Mouse (Mus musculus): ENCODE results near the gene Ctdsp1. TPM values are rescaled to one million over a fixed set of nuclear protein-coding genes. Genes with fewer than 3 reads are reported as not detected.
A peak's percentile ranks its signal among the peaks of the same experiment; 100 is the strongest.

Gene Ctdsp1
- polyA plus RNA-seq, 1 experiment from 2014 or later = 85.4 TPM

DNA sequence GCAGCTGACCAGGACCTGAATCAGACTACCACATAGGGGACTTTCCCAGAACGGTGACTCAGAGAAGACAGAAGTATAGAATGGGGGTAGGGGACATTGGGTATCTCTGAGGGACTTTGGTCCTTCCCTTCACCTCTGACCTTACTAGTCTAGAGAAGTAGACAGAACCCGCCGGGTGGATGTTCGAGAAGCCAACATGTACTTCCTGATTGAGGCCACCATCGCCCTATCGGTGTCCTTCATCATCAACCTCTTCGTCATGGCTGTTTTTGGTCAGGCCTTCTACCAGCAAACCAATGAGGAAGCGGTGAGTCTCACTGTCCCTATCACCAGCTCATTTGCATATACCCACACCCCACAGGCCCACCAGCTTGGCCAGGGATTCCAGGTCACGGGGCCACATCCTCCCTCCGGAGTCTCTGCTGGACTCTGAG lies 9.7 kb upstream of the Ctdsp1 start:
- no peak overlapping the region for H3K4me3 ChIP-seq
- ATAC-seq (ENCODE audit: insufficient number of reproducible peaks, low FRiP score, low TSS enrichment, low read depth) = no peak
- peaks cover 3% of the 10 kb centered on the region for H3K4me1 ChIP-seq
- H3K27me3 ChIP-seq = no peaks in the 10 kb centered on the region
- no peak overlapping the region for H3K27ac ChIP-seq
- no peak overlapping the region for H3K9ac ChIP-seq
- H3K36me3 ChIP-seq = no peaks in the 10 kb centered on the region
- no peaks in the 10 kb centered on the region for H3K9me3 ChIP-seq
- 86% methylated on average over 10 of the region's 10 CpGs for WGBS
- H3K4me2 ChIP-seq = no peak overlapping the region

DNA sequence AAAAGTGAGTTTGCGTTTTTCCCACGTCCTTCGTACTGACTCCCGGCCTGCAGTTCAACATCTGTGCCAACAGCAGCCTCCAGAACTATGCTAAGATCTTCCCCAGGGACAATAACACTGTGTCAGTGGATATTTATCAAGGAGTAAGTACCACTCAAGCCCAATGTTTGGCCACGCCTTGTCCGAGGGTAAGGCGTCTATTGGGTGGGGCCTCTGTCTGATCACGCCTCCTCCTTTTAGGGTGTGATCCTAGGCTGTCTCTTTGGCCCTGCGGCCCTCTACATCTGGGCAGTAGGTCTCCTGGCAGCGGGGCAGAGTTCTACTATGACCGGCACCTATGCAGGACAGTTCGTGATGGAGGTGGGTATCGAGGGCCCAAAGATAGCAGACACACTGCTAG lies 7.9 kb upstream of the Ctdsp1 start:
- Histone ChIP-seq H3K9ac (no peak overlapping the region), H3K4me3 (no peak overlapping the region), H3K4me1 (peaks cover 12% of the 10 kb centered on the region), H3K27me3 (no peaks in the 10 kb centered on the region), H3K4me2 (no peak overlapping the region), H3K36me3 (no peaks in the 10 kb centered on the region), H3K27ac (no peak overlapping the region), H3K9me3 (no peaks in the 10 kb centered on the region)
- 82% methylated on average over 13 of the region's 13 CpGs for WGBS
- ATAC-seq (ENCODE audit: insufficient number of reproducible peaks, low FRiP score, low TSS enrichment, low read depth) = no peak

DNA sequence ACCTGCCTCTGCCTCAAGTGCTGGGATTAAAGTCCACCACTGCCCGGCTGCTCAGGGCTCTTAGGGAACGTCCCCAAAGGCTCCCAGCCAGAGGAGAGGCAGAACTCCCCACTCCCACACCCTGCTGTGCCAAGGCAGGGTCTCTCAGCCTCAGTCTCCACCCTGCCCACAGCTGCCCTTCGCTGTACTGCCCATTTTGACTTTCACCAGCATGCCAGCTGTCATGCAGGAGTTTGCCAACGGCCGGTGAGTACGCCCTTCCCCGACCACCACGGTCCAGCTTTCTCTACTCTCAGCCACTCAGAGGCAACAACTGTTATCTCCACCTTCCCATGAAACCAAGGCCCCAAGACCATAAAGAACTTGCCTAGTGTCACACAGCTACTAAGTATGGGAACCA lies 6.8 kb upstream of the Ctdsp1 start:
- Histone ChIP-seq H3K27me3 (no peaks in the 10 kb centered on the region), H3K4me1 (peaks cover 21% of the 10 kb centered on the region), H3K9ac (no peak overlapping the region), H3K9me3 (no peaks in the 10 kb centered on the region), H3K4me2 (no peak overlapping the region), H3K36me3 (no peaks in the 10 kb centered on the region), H3K4me3 (no peak overlapping the region), H3K27ac (no peak overlapping the region)
- ATAC-seq (ENCODE audit: insufficient number of reproducible peaks, low FRiP score, low TSS enrichment, low read depth) = no peak
- WGBS = 85% methylated on average over 8 of the region's 8 CpGs

DNA sequence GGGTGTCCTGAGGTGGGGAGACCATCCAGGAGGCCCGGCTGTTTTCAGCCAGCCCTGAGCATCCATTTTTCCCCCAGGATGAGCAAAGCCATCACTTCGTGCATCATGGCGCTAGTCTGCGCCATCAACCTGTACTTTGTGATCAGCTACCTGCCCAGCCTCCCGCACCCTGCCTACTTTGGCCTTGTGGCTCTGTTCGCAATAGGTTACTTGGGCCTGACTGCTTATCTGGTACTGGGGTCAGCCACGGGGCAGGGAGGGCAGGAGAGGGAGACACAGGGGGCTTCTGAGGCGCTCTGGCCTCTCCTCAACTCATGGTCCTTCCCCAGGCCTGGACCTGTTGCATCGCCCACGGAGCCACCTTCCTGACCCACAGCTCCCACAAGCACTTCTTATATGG lies 6.2 kb upstream of the Ctdsp1 start:
- no peak overlapping the region for H3K27ac ChIP-seq
- H3K4me2 ChIP-seq = no peak overlapping the region
- no peak overlapping the region for H3K9ac ChIP-seq
- no peaks in the 10 kb centered on the region for H3K36me3 ChIP-seq
- H3K9me3 ChIP-seq = no peaks in the 10 kb centered on the region
- ATAC-seq (ENCODE audit: insufficient number of reproducible peaks, low FRiP score, low TSS enrichment, low read depth) = no peak
- H3K4me1 ChIP-seq = peaks cover 26% of the 10 kb centered on the region
- 94% methylated on average over 10 of the region's 10 CpGs for WGBS
- no peaks in the 10 kb centered on the region for H3K27me3 ChIP-seq
- no peak overlapping the region for H3K4me3 ChIP-seq

DNA sequence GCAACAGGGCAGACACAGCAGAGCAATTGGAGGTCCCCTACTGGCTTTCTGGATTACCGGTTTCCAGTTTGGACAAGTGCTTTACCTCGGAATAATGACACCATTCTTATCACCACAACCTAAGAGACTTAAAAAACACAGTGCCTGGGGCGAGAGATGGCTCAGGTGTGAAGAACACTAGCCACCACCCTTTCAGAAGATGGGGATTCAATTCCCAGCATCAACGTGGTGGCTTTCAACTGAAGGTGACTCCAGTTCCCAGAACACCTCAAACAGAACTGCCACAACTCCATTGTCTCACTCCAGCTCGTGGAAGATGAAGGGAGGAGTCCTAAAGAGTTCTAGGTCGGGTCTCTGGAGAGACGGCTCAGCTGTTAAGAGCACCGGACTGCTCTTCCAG lies 5.8 kb upstream of the Ctdsp1 start:
- Histone ChIP-seq H3K4me3 (no peak overlapping the region), H3K36me3 (no peaks in the 10 kb centered on the region), H3K4me1 (peaks cover 31% of the 10 kb centered on the region), H3K4me2 (no peak overlapping the region), H3K9me3 (no peaks in the 10 kb centered on the region), H3K9ac (no peak overlapping the region), H3K27ac (no peak overlapping the region), H3K27me3 (no peaks in the 10 kb centered on the region)
- ATAC-seq (ENCODE audit: insufficient number of reproducible peaks, low FRiP score, low TSS enrichment, low read depth) = no peak
- WGBS = 87% methylated on average over 8 of the region's 8 CpGs

DNA sequence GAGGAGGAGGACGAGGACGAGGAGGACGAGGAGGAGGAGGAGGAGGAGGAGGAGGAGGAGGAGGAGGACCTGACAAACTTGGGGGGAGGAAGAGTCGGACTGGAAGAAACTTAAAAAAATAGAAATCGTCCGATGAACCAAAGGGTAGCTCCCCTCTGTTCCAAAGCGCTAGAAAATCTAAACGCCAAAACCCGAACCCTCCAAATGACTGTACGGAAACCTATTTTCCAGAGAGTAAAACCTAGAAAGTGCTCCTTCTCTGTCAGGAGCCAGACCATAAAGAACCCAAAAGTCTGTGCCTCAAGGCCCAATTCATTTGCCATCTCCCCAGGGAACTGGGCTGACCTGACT lies 5.0 kb upstream of the Ctdsp1 start:
- no peaks in the 10 kb centered on the region for H3K36me3 ChIP-seq
- no peaks in the 10 kb centered on the region for H3K27me3 ChIP-seq
- WGBS = 50% methylated on average over 7 of the region's 10 CpGs
- ATAC-seq (ENCODE audit: insufficient number of reproducible peaks, low FRiP score, low TSS enrichment, low read depth) = no peak
- no peaks in the 10 kb centered on the region for H3K9me3 ChIP-seq
- peak overlapping the region; percentile 99 for H3K27ac ChIP-seq
- peak overlapping the region; percentile 41; the same call in 1 of the 2 replicates for H3K9ac ChIP-seq
- peaks cover 37% of the 10 kb centered on the region for H3K4me1 ChIP-seq
- peak overlapping the region; percentile 67 for H3K4me2 ChIP-seq
- peak overlapping the region; percentile 55 for H3K4me3 ChIP-seq

DNA sequence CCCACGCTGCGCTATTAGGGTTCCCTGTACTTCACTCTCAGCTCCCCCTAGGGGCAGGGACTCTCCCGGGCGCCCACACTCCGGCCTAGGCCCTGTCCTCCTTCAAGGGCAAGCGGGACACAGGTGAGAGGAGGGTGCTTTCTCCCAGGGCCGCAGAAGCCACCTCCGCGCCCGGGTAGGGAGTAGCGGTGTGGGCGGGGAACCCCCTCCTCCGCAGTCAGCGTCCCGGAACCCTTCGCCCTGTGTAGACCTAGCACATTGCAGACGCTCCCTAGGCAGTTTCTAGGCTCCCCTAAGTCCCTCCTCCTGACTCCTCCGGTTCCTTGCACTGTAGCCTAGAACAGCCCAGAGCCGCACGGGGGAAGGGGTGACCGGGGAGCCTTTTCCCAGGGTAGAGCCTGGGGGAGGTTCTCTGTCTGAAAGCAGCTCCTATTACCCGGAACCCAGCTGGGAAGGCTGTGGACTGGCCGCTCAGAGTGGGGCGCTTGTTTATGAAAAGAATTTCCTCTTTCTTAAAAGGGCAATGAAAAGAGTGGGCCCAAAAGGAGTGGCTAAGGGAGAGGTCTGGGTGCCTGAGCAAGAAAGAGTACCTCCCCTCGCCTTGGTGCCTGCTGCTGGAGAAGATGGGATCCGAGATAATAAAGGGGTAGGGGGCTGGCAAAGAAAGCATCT lies 4.5 kb upstream of the Ctdsp1 start:
- Histone ChIP-seq H3K4me3 (peak overlapping the region; percentile 55), H3K27ac (peak overlapping the region; percentile 99), H3K27me3 (no peaks in the 10 kb centered on the region), H3K9ac (peak overlapping the region; percentile 41), H3K9me3 (no peaks in the 10 kb centered on the region), H3K4me1 (peaks cover 37% of the 10 kb centered on the region), H3K36me3 (no peaks in the 10 kb centered on the region), H3K4me2 (peak overlapping the region; percentile 67)
- ATAC-seq (ENCODE audit: insufficient number of reproducible peaks, low FRiP score, low TSS enrichment, low read depth) = peak; percentile 89
- WGBS = 1% methylated on average over 26 of the region's 26 CpGs

DNA sequence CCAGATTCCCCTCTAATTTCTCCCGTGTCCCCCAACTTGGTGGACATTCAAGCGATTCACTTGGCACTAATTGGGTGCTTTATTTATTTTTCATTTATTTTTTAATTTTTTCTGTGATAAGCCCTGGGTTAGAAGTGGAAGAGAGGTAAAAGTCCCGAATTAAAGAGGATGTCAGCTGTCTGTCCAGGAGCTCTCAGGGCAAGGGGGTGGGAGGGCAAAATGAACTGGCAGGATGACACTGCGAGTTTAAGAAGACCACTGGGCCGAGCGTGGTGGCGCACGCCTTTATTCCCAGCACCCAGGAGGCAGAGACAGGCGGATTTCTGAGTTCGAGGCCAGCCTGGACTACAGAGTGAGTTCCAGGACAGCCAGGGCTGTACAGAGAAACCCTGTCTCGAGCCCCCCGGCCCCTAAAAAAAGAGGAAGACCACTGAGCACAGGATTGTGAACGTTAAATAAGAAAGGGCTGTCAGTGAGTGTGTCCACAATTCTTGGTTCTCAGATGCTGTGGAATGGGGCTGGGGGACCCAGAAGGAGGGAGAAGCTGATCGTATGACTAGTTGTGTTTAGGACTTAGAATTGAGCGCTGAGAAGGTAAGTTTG lies 3.8 kb upstream of the Ctdsp1 start:
- H3K9me3 ChIP-seq = no peaks in the 10 kb centered on the region
- peaks cover 37% of the 10 kb centered on the region for H3K4me1 ChIP-seq
- H3K9ac ChIP-seq = 0 out of 2 replicates have a peak overlapping the region, but pooled peaks have one; percentile 41
- 45% methylated on average over 15 of the region's 15 CpGs for WGBS
- H3K36me3 ChIP-seq = no peaks in the 10 kb centered on the region
- H3K4me2 ChIP-seq = peak overlapping the region; percentile 67
- H3K27me3 ChIP-seq = no peaks in the 10 kb centered on the region
- peak overlapping the region; percentile 55 for H3K4me3 ChIP-seq
- ATAC-seq (ENCODE audit: insufficient number of reproducible peaks, low FRiP score, low TSS enrichment, low read depth) = no peak
- H3K27ac ChIP-seq = peak overlapping the region; percentile 99

DNA sequence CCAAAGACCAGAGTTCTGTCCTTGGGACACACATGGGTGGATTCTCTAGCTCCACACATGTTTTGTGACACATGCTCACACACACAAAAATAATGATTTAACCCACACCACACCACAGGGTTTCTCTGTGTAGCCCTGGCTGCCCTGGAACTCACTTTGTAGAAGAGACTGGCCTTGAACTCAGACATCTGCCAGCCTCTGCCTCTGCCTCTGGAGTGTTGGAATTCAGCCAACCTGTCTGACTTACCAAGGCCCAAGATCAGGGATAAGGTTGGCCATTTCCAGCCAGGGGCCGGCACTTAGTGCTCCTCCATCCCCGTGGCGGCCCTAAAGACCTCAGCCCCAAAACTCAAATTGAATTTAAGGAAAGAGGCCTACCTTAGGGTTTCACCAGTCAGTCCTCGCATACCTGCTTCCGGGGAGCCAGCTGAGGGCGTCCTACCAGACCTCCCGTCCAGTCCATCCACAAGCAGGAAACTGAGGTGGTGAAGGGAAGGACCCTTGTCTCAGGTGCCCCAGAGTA lies 2.9 kb upstream of the Ctdsp1 start:
- 0 out of 2 replicates have a peak, but pooled peaks cover 4% of the 10 kb centered on the region for H3K36me3 ChIP-seq
- H3K4me1 ChIP-seq = peaks cover 47% of the 10 kb centered on the region
- WGBS = 74% methylated on average over 7 of the region's 7 CpGs
- H3K27ac ChIP-seq = peak overlapping the region; percentile 99
- no peak overlapping the region for H3K4me2 ChIP-seq
- no peaks in the 10 kb centered on the region for H3K27me3 ChIP-seq
- H3K4me3 ChIP-seq = no peak overlapping the region
- no peak for ATAC-seq (ENCODE audit: insufficient number of reproducible peaks, low FRiP score, low TSS enrichment, low read depth)
- no peak overlapping the region for H3K9ac ChIP-seq
- no peaks in the 10 kb centered on the region for H3K9me3 ChIP-seq

DNA sequence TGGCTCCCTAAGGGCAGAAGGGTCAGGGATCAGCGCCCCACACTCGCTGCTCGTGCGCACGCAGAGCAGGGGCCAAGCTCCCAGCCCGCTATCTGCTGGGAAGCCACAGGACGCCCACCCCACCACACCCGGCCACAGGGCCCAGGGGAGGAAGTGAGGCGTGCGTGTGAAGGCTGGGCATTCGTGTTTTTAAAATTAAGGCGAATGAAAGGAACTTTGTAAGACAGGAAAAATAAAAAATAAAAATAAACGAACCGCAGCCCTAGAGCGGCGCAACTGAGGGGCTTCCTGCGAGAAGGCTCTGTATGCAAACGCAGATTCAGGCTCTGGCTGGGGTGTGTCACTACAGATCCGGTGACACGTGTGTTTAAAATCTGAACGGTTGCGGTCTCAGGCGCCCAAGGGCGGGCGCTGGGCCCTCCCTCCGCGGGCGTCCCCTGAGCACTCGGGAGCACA lies 1.4 kb upstream of the Ctdsp1 start:
- peak overlapping the region; percentile 95 for H3K4me3 ChIP-seq
- no peaks in the 10 kb centered on the region for H3K9me3 ChIP-seq
- H3K4me1 ChIP-seq = peaks cover 61% of the 10 kb centered on the region
- 4% methylated on average over 29 of the region's 29 CpGs for WGBS
- H3K9ac ChIP-seq = no peak overlapping the region
- peak; percentile 4 for ATAC-seq (ENCODE audit: insufficient number of reproducible peaks, low FRiP score, low TSS enrichment, low read depth)
- H3K4me2 ChIP-seq = peak overlapping the region; percentile 74
- H3K27ac ChIP-seq = peak overlapping the region; percentile 99
- no peaks in the 10 kb centered on the region for H3K27me3 ChIP-seq
- peaks cover 18% of the 10 kb centered on the region for H3K36me3 ChIP-seq

DNA sequence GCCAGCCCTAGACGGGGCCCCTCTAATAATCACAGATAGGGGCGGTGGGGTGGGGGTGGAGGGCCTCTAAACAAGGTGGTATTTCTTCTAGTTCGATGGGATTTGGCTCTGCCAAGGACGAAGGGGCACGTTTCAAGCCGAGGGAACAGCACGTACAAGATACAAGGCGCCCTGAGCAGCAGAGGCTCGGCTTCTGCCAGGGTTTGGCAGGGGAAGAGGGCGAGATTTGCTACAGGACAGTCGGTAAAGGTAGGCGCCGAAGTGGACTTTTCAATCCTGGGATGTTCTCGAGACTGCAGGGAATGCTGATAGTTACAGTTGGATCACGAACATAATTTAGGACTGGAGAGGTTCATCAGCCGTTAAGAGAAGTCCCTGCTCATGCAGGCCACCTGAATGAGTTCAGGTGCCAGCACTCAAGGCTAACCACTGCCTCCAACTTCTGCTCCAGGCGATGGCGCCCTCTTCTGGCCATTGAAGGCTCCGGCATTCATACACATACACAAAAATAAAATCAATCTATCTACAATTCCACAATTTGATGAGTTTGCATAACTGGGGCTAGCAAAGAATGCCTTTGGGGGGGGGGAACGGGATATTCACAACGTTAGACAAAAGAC lies 912 bp upstream of the Ctdsp1 start:
- WGBS = 3% methylated on average over 21 of the region's 21 CpGs
- H3K4me1 ChIP-seq = peaks cover 61% of the 10 kb centered on the region
- ATAC-seq (ENCODE audit: insufficient number of reproducible peaks, low FRiP score, low TSS enrichment, low read depth) = peak; percentile 7; the same call in 1 of the 2 replicates
- H3K27me3 ChIP-seq = no peaks in the 10 kb centered on the region
- peak overlapping the region; percentile 99 for H3K27ac ChIP-seq
- peak overlapping the region; percentile 95 for H3K4me3 ChIP-seq
- peak overlapping the region; percentile 74 for H3K4me2 ChIP-seq
- H3K9me3 ChIP-seq = no peaks in the 10 kb centered on the region
- H3K36me3 ChIP-seq = peaks cover 23% of the 10 kb centered on the region
- no peak overlapping the region for H3K9ac ChIP-seq

All from limb, embryonic 15.5 days (tissue).